Mouse (Mus musculus) E14TG2a.4 (cell line): ENCODE data around the gene Sec24c.

Source experiments
- CTCF ChIP-seq: conservative IDR thresholded peaks from 2 replicates; pipeline ENCODE4 v1.5.1; 2014; ENCODE audit warnings: low read length
- NANOG ChIP-seq: IDR thresholded peaks from 2 replicates; pipeline ENCODE4 v1.6.1; 2014; ENCODE audit warnings: borderline replicate concordance, low read length, mixed read lengths
- POU5F1 ChIP-seq: IDR thresholded peaks from 2 replicates; pipeline ENCODE4 v1.6.1; 2014; ENCODE audit warnings: low read length, borderline replicate concordance

GRCm38 (mm10) chr14:20694185-20694883, 20.2 kb downstream of the Sec24c start:
- no peak for TF ChIP-seq CTCF
- TF ChIP-seq NANOG, result no peak
- TF ChIP-seq POU5F1, result no peak
